Mouse (Mus musculus): Measurements from ENCODE around the gene Fhl2.
"Not testable (repeated sequence)": the region's sequence is repeated elsewhere in the genome, so short reads cannot be mapped to it uniquely, and the experiment has no call there.

Fhl2 gene

GRCm38 (mm10) chr1:43192471-43192870 lies 4.3 kb downstream of the Fhl2 start:
- no peak for DNase-seq (ENCODE audit: extremely low spot score)

- DNase-seq (ENCODE audit: extremely low spot score): no peak
Measured at GRCm38 (mm10) chr1:43191078-43191477, 5.7 kb downstream of the Fhl2 start.

GRCm38 (mm10) chr1:43188893-43189292 lies 7.9 kb downstream of the Fhl2 start:
- not testable (repeated sequence) for DNase-seq (ENCODE audit: extremely low spot score)

GRCm38 (mm10) chr1:43186334-43186733 lies 10.4 kb downstream of the Fhl2 start:
- peak; percentile 38 for DNase-seq (ENCODE audit: extremely low spot score)

- no peak for DNase-seq (ENCODE audit: extremely low spot score)
Measured at GRCm38 (mm10) chr1:43180912-43181311, 15.9 kb downstream of the Fhl2 start.

GRCm38 (mm10) chr1:43178780-43179179 lies 18.0 kb downstream of the Fhl2 start:
- no peak for DNase-seq (ENCODE audit: extremely low spot score)

GRCm38 (mm10) chr1:43178378-43178777 lies 18.4 kb downstream of the Fhl2 start:
- no peak for DNase-seq (ENCODE audit: extremely low spot score)

GRCm38 (mm10) chr1:43173283-43174226 lies 23.2 kb downstream of the Fhl2 start:
- DNase-seq (ENCODE audit: extremely low spot score): no peak

GRCm38 (mm10) chr1:43171816-43172215 lies 25.0 kb downstream of the Fhl2 start:
- no peak for DNase-seq (ENCODE audit: extremely low spot score)

- no peak for DNase-seq (ENCODE audit: extremely low spot score)
Measured at GRCm38 (mm10) chr1:43171093-43171492, 25.7 kb downstream of the Fhl2 start.

- DNase-seq (ENCODE audit: extremely low spot score): no peak
Measured at GRCm38 (mm10) chr1:43169661-43170060, 27.1 kb downstream of the Fhl2 start.

- DNase-seq (ENCODE audit: extremely low spot score): no peak
Measured at GRCm38 (mm10) chr1:43169227-43169626, 27.6 kb downstream of the Fhl2 start.

GRCm38 (mm10) chr1:43168618-43169017 lies 28.2 kb downstream of the Fhl2 start:
- DNase-seq (ENCODE audit: extremely low spot score): no peak

- no peak for DNase-seq (ENCODE audit: extremely low spot score)
Measured at GRCm38 (mm10) chr1:43168026-43168425, 28.8 kb downstream of the Fhl2 start.

- no peak for DNase-seq (ENCODE audit: extremely low spot score)
Measured at GRCm38 (mm10) chr1:43164582-43164981, 32.2 kb downstream of the Fhl2 start.

- DNase-seq (ENCODE audit: extremely low spot score): peak; percentile 79
Measured at GRCm38 (mm10) chr1:43163467-43164418, 33.0 kb downstream of the Fhl2 start.

GRCm38 (mm10) chr1:43163084-43163466 lies 33.7 kb downstream of the Fhl2 start:
- peak; percentile 44 for DNase-seq (ENCODE audit: extremely low spot score)

GRCm38 (mm10) chr1:43162394-43162793 lies 34.4 kb downstream of the Fhl2 start:
- no peak for DNase-seq (ENCODE audit: extremely low spot score)

GRCm38 (mm10) chr1:43159429-43159828 lies 37.4 kb downstream of the Fhl2 start:
- no peak for DNase-seq (ENCODE audit: extremely low spot score)

GRCm38 (mm10) chr1:43157907-43158306 lies 38.9 kb downstream of the Fhl2 start:
- DNase-seq (ENCODE audit: extremely low spot score): no peak

GRCm38 (mm10) chr1:43154491-43154890 lies 42.3 kb downstream of the Fhl2 start:
- DNase-seq (ENCODE audit: extremely low spot score): no peak

GRCm38 (mm10) chr1:43153538-43153937 lies 43.2 kb downstream of the Fhl2 start:
- no peak for DNase-seq (ENCODE audit: extremely low spot score)

All from embryo, embryonic 9.5 days (tissue).